ENCODE assay signal across 22 mouse cellular contexts in genomic region chr10:36557673-36558072, GRCm38 (mm10). TPM values are rescaled to one million over a fixed set of nuclear protein-coding genes. Genes with fewer than 3 reads are reported as not detected.
DNase-seq lines count a peak whose midpoint lies in the region; ATAC-seq and TF ChIP-seq lines count a peak whose summit lies in the region.
"Had no signal": no experiment of that assay in that cellular context is flagged by ENCODE, and none has a peak within 500 bp of the region (broad histone marks: within the 10 kb centered on the region; RNA-seq: fewer than 3 reads in every experiment).

No protein-coding gene starts in this region.

- no peak overlapping the region for H3K4me2 ChIP-seq in forebrain, postnatal 0 days (ENCODE audit: low read depth)
- no peak overlapping the region for H3K4me2 ChIP-seq in forebrain, embryonic 14.5 days (ENCODE audit: low read length)
- H3K4me2 ChIP-seq: embryonic facial prominence, embryonic 13.5 days; embryonic facial prominence, embryonic 15.5 days; forebrain, embryonic 13.5 days had no signal

- H3K27ac ChIP-seq in forebrain, postnatal 0 days (ENCODE audit: low read depth, low read length) = no peak overlapping the region
- H3K27ac ChIP-seq in forebrain, embryonic 14.5 days (ENCODE audit: low read depth, low read length) = no peak overlapping the region
- peak overlapping the region; percentile 37; the same call in 1 of the 2 replicates for H3K27ac ChIP-seq in left cerebral cortex, adult 2 months
- H3K27ac ChIP-seq: embryonic facial prominence, embryonic 13.5 days; embryonic facial prominence, embryonic 15.5 days; forebrain, embryonic 10.5 days; forebrain, embryonic 13.5 days had no signal

- intact Hi-C loops in left cerebral cortex, adult 2 months (cut with DNase I) = no loop called here

- no peak overlapping the region for H3K4me3 ChIP-seq in forebrain, postnatal 0 days (ENCODE audit: low read depth, low read length)
- no peak overlapping the region for H3K4me3 ChIP-seq in forebrain, embryonic 14.5 days (ENCODE audit: low read depth, low read length)
- no peak overlapping the region for H3K4me3 ChIP-seq in left cerebral cortex, adult 2 months
- H3K4me3 ChIP-seq: embryonic facial prominence, embryonic 13.5 days; embryonic facial prominence, embryonic 15.5 days; erythroblast, embryonic 14.5 days; forebrain, embryonic 10.5 days; forebrain, embryonic 13.5 days had no signal

- peak; percentile 31 for DNase-seq in forebrain, postnatal 0 days
- no peak for DNase-seq in forebrain, embryonic 14.5 days (ENCODE audit: low spot score)
- DNase-seq in gastrocnemius, adult 18-20 months (ENCODE audit: low spot score) = peak; percentile 24
- no peak for DNase-seq in gastrocnemius, adult 8-10 months (ENCODE audit: low spot score in 2 of 2)
- no peak for DNase-seq in left cerebral cortex, adult 2 months (ENCODE audit: extremely low spot score in 1 of 2, low spot score in 2 of 2)
- no peak for DNase-seq in left cerebral cortex, adult 8-10 months (ENCODE audit: low spot score in 2 of 2)
- DNase-seq in skeletal muscle tissue, adult 2 months (ENCODE audit: low read depth, low spot score) = peak; percentile 5
- no peak for DNase-seq in lung, postnatal 14 days
- DNase-seq: adrenal gland, adult 2 months; adrenal gland, postnatal 10 days; adrenal gland, postnatal 25 days; cerebellum, adult 11-12 months; cerebellum, adult 2 months; cerebellum, adult 9-10 months; cerebellum, postnatal 10 days; cerebellum, postnatal 25 days had no signal

- H3K27me3 ChIP-seq in forebrain, postnatal 0 days (ENCODE audit: insufficient read depth, low read length) = no peaks in the 10 kb centered on the region
- H3K27me3 ChIP-seq in forebrain, embryonic 14.5 days (replicated peaks; ENCODE audit: control insufficient read depth, insufficient read depth, low read length) = no peaks in the 10 kb centered on the region
- H3K27me3 ChIP-seq: embryonic facial prominence, embryonic 13.5 days; embryonic facial prominence, embryonic 15.5 days; forebrain, embryonic 13.5 days had no signal

- H3K4me1 ChIP-seq in forebrain, postnatal 0 days (ENCODE audit: insufficient read depth) = no peaks in the 10 kb centered on the region
- H3K4me1 ChIP-seq in forebrain, embryonic 14.5 days (ENCODE audit: control insufficient read depth, insufficient read depth, low read length) = peaks cover 4% of the 10 kb centered on the region; the same call in 1 of the 2 replicates
- H3K4me1 ChIP-seq: embryonic facial prominence, embryonic 13.5 days; embryonic facial prominence, embryonic 15.5 days; forebrain, embryonic 10.5 days had no signal

- peak; percentile 65; the same call in 1 of the 2 replicates for ATAC-seq in forebrain, postnatal 0 days
- ATAC-seq in forebrain, embryonic 14.5 days = no peak
- ATAC-seq: forebrain, embryonic 13.5 days had no signal

- WGBS in forebrain, postnatal 0 days = 73% methylated on average over 6 of the region's 6 CpGs
- 89% methylated on average over 6 of the region's 6 CpGs for WGBS in forebrain, embryonic 14.5 days

- TF ChIP-seq CTCF in forebrain, postnatal 0 days (IDR thresholded peaks at IDR 0.05; ENCODE audit: low read depth) = no peak
- TF ChIP-seq CTCF in left cerebral cortex, adult 2 months (IDR thresholded peaks at IDR 0.05) = no peak

- H3K9me3 ChIP-seq in forebrain, postnatal 0 days (ENCODE audit: low read length) = no peaks in the 10 kb centered on the region
- no peaks in the 10 kb centered on the region for H3K9me3 ChIP-seq in forebrain, embryonic 14.5 days (replicated peaks; ENCODE audit: control insufficient read depth, low read length)
- H3K9me3 ChIP-seq: embryonic facial prominence, embryonic 13.5 days; embryonic facial prominence, embryonic 15.5 days; forebrain, embryonic 10.5 days; forebrain, embryonic 13.5 days had no signal

- H3K36me3 ChIP-seq in forebrain, postnatal 0 days (ENCODE audit: insufficient read depth) = no peaks in the 10 kb centered on the region
- no peaks in the 10 kb centered on the region for H3K36me3 ChIP-seq in forebrain, embryonic 14.5 days (ENCODE audit: control insufficient read depth, insufficient read depth, low read length)
- H3K36me3 ChIP-seq: embryonic facial prominence, embryonic 13.5 days; embryonic facial prominence, embryonic 15.5 days; forebrain, embryonic 10.5 days had no signal

- H3K9ac ChIP-seq in forebrain, postnatal 0 days = no peak overlapping the region
- no peak overlapping the region for H3K9ac ChIP-seq in forebrain, embryonic 14.5 days (ENCODE audit: low read length)
- H3K9ac ChIP-seq: embryonic facial prominence, embryonic 13.5 days; embryonic facial prominence, embryonic 15.5 days; forebrain, embryonic 13.5 days had no signal

RNA-seq across cellular contexts. Expression of gene Hs3st5, which starts 51.1 kb away (rescaled TPM):
- 19.2 and 29.0 TPM in 2 replicates for total RNA-seq in forebrain, postnatal 0 days (2014; rRNA removed)
- 10.8 and 13.0 TPM in 2 replicates for polyA plus RNA-seq in forebrain, postnatal 0 days (2015; fragmentation: Nextera tagmentation; extraction: Ambion mirVana)
- polyA plus RNA-seq in forebrain, embryonic 14.5 days (2014; fragmentation: Nextera tagmentation; extraction: Ambion mirVana) = 6.7 and 9.7 TPM in 2 replicates
- total RNA-seq in gastrocnemius, adult 18-20 months (2021) = 1 to 10 TPM; 6.9 to 9.3 TPM
- total RNA-seq in gastrocnemius, adult 8-10 months (2022) = 1 to 10 TPM; 4.5 to 8.3 (median 7.5) TPM
- 1 to 10 TPM; 6.0 to 6.1 TPM for total RNA-seq in left cerebral cortex, adult 2 months (2021)
- 1 to 10 TPM; 5.7 to 7.4 (median 6.9) TPM for total RNA-seq in left cerebral cortex, adult 8-10 months (2022)
- total RNA-seq: MEL had no signal

Comparison
In these comparisons a context has a peak if more than half of its experiments do, and no peak if none do; other contexts are left out.
1. DNase-seq: peak in forebrain, postnatal 0 days (single experiment), gastrocnemius, adult 18-20 months (single experiment) and skeletal muscle tissue, adult 2 months (single experiment); none in forebrain, embryonic 14.5 days (single experiment), gastrocnemius, adult 8-10 months (0 of 2), left cerebral cortex, adult 2 months (0 of 2), left cerebral cortex, adult 8-10 months (0 of 2) and lung, postnatal 14 days (single experiment).